Mouse (Mus musculus): ENCODE measurements around the gene Ifna7. TPM values are rescaled to one million over a fixed set of nuclear protein-coding genes. Genes with fewer than 3 reads are reported as not detected.

Gene Ifna7
- not detected for total RNA-seq (2023)

DNA sequence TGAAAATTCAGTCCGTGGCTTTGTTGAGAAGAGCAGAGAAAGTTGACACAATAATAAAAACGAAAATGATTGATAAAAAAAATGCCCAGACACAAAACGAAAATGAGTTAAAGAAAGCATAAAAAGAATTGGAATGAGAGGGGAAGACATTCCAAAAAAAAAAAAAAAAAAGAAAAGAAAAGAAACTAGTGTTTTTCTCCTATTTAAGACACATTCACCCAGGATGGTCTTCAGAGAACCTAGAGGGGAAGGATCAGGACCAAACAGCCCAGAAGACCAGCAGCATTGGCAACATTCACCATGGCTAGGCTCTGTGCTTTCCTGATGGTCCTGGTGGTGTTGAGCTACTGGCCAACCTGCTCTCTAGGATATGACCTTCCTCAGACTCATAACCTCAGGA is at the start of gene Ifna7:
TSS of gene Ifna7 (plus strand) at position 301 of the 400 bp plus-strand sequence.

DNA sequence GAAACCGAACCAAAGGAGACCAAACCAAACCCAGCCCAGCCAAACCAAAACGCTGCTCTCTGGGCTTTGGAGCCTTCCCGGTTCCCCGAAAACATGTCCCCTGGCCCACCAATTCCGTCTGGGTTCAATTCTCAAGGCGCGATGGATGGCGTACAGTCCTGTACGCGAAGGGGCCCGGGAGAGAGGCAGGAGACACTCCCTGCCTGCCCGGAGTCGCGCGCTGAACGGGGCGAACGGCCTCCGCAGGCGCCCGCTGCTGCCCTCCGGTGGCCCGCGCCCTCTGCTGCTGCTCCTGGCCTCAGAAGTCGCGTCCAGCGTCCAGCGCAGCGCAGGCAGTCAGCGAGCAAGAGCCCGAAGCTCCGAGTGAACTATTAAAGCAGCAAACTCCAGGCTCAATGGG is 42.5 kb upstream of the Ifna7 start, which contains the start of gene Gm13290:
TSS of gene Gm13290 (plus strand) at position 301 of the 400 bp plus-strand sequence.

DNA sequence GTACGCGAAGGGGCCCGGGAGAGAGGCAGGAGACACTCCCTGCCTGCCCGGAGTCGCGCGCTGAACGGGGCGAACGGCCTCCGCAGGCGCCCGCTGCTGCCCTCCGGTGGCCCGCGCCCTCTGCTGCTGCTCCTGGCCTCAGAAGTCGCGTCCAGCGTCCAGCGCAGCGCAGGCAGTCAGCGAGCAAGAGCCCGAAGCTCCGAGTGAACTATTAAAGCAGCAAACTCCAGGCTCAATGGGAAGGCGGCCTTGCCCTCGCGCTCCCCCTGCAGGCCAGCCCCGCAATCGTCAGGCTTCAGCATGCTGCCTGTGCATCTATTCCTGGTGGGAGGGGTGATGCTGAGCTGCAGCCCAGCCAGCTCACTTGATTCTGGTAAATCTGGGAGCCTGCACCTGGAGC is 39.4 kb upstream of the Ifna7 start, which contains the start of gene Gm13289:
TSS of gene Gm13289 (plus strand) at position 301 of the 400 bp plus-strand sequence.

DNA sequence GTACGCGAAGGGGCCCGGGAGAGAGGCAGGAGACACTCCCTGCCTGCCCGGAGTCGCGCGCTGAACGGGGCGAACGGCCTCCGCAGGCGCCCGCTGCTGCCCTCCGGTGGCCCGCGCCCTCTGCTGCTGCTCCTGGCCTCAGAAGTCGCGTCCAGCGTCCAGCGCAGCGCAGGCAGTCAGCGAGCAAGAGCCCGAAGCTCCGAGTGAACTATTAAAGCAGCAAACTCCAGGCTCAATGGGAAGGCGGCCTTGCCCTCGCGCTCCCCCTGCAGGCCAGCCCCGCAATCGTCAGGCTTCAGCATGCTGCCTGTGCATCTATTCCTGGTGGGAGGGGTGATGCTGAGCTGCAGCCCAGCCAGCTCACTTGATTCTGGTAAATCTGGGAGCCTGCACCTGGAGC is 36.5 kb upstream of the Ifna7 start, which contains the start of gene Gm13272:
TSS of gene Gm13272 (plus strand) at position 301 of the 400 bp plus-strand sequence.

DNA sequence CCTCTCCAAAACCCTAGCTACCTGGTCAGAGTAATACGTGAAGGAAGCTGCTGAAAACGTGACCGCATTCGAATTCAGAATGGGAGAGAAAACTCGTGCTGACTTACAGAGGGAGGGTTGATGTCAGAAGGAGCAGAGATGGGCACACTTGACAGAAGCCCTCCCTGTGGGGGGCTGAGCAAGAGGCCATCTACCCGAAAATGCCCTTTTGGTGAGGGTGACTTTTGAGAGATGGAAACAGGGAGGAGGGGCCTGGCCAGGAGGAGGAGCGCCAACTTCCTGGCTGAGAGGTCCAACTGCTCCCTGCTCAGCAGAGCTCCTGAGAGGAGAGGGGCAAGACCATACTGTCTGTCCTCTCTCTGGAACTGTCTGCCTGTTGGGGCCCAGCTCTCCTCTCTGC is 34.2 kb upstream of the Ifna7 start, which contains the start of gene Ifnz:
TSS of gene Ifnz (plus strand) at position 301 of the 400 bp plus-strand sequence.

DNA sequence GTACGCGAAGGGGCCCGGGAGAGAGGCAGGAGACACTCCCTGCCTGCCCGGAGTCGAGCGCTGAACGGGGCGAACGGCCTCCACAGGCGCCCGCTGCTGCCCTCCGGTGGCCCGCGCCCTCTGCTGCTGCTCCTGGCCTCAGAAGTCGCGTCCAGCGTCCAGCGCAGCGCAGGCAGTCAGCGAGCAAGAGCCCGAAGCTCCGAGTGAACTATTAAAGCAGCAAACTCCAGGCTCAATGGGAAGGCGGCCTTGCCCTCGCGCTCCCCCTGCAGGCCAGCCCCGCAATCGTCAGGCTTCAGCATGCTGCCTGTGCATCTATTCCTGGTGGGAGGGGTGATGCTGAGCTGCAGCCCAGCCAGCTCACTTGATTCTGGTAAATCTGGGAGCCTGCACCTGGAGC is 30.6 kb upstream of the Ifna7 start, which contains the start of gene Gm13276:
TSS of gene Gm13276 (plus strand) at position 301 of the 400 bp plus-strand sequence.

DNA sequence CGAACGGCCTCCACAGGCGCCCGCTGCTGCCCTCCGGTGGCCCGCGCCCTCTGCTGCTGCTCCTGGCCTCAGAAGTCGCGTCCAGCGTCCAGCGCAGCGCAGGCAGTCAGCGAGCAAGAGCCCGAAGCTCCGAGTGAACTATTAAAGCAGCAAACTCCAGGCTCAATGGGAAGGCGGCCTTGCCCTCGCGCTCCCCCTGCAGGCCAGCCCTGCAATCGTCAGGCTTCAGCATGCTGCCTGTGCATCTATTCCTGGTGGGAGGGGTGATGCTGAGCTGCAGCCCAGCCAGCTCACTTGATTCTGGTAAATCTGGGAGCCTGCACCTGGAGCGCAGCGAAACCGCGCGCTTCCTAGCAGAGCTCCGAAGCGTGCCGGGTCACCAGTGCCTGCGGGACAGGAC is 27.6 kb upstream of the Ifna7 start, which contains the start of gene Gm13277:
TSS of gene Gm13277 (plus strand) at position 231 of the 400 bp plus-strand sequence.

DNA sequence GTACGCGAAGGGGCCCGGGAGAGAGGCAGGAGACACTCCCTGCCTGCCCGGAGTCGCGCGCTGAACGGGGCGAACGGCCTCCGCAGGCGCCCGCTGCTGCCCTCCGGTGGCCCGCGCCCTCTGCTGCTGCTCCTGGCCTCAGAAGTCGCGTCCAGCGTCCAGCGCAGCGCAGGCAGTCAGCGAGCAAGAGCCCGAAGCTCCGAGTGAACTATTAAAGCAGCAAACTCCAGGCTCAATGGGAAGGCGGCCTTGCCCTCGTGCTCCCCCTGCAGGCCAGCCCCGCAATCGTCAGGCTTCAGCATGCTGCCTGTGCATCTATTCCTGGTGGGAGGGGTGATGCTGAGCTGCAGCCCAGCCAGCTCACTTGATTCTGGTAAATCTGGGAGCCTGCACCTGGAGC is 24.8 kb upstream of the Ifna7 start, which contains the start of gene Gm13278:
TSS of gene Gm13278 (plus strand) at position 301 of the 400 bp plus-strand sequence.

DNA sequence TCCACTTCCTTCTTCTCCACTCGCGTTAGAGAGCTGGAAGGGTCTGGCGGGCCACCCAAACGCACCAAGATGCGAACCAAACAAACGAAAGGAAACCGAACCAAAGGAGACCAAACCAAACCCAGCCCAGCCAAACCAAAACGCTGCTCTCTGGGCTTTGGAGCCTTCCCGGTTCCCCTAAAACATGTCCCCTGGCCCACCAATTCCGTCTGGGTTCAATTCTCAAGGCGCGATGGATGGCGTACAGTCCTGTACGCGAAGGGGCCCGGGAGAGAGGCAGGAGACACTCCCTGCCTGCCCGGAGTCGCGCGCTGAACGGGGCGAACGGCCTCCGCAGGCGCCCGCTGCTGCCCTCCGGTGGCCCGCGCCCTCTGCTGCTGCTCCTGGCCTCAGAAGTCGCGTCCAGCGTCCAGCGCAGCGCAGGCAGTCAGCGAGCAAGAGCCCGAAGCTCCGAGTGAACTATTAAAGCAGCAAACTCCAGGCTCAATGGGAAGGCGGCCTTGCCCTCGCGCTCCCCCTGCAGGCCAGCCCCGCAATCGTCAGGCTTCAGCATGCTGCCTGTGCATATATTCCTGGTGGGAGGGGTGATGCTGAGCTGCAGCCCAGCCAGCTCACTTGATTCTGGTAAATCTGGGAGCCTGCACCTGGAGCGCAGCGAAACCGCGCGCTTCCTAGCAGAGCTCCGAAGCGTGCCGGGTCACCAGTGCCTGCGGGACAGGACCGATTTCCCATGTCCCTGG is 21.9 kb upstream of the Ifna7 start, which contains the start of gene Gm13275:
TSS of gene Gm13275 (plus strand) at position 552 of the 740 bp plus-strand sequence.

DNA sequence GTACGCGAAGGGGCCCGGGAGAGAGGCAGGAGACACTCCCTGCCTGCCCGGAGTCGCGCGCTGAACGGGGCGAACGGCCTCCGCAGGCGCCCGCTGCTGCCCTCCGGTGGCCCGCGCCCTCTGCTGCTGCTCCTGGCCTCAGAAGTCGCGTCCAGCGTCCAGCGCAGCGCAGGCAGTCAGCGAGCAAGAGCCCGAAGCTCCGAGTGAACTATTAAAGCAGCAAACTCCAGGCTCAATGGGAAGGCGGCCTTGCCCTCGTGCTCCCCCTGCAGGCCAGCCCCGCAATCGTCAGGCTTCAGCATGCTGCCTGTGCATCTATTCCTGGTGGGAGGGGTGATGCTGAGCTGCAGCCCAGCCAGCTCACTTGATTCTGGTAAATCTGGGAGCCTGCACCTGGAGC is 18.9 kb upstream of the Ifna7 start, which contains the start of gene Gm13279:
TSS of gene Gm13279 (plus strand) at position 301 of the 400 bp plus-strand sequence.

DNA sequence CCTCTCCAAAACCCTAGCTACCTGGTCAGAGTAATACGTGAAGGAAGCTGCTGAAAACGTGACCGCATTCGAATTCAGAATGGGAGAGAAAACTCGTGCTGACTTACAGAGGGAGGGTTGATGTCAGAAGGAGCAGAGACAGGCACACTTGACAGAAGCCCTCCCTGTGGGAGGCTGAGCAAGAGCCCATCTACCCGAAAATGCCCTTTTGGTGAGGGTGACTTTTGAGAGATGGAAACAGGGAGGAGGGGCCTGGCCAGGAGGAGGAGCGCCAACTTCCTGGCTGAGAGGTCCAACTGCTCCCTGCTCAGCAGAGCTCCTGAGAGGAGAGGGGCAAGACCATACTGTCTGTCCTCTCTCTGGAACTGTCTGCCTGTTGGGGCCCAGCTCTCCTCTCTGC is 16.7 kb upstream of the Ifna7 start, which contains the start of gene Gm13285:
TSS of gene Gm13285 (plus strand) at position 301 of the 400 bp plus-strand sequence.

DNA sequence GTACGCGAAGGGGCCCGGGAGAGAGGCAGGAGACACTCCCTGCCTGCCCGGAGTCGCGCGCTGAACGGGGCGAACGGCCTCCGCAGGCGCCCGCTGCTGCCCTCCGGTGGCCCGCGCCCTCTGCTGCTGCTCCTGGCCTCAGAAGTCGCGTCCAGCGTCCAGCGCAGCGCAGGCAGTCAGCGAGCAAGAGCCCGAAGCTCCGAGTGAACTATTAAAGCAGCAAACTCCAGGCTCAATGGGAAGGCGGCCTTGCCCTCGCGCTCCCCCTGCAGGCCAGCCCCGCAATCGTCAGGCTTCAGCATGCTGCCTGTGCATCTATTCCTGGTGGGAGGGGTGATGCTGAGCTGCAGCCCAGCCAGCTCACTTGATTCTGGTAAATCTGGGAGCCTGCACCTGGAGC is 13.1 kb upstream of the Ifna7 start, which contains the start of gene Gm13287:
TSS of gene Gm13287 (plus strand) at position 301 of the 400 bp plus-strand sequence.

DNA sequence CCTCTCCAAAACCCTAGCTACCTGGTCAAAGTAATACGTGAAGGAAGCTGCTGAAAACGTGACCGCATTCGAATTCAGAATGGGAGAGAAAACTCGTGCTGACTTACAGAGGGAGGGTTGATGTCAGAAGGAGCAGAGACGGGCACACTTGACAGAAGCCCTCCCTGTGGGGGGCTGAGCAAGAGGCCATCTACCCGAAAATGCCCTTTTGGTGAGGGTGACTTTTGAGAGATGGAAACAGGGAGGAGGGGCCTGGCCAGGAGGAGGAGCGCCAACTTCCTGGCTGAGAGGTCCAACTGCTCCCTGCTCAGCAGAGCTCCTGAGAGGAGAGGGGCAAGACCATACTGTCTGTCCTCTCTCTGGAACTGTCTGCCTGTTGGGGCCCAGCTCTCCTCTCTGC is 10.8 kb upstream of the Ifna7 start, which contains the start of gene Gm13288:
TSS of gene Gm13288 (plus strand) at position 301 of the 400 bp plus-strand sequence.

DNA sequence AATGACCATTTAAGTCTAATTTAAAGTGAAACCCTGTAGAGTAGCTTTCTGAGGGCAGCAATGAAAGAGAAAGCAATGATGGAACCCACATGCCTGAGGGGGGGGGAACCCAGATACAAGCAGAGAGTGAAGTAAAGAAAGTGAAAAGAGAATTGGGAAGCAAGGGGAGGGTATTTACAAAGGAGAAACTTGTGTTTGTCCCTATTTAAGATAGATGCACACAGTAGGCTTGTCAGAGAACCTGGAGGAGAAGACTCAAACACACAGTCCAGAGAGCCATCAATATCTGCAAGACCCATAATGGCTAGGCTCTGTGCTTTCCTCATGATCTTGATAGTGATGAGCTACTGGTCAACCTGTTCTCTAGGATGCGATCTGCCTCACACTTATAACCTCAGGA is 3.6 kb downstream of the Ifna7 start, which contains the start of gene Ifna11:
TSS of gene Ifna11 (plus strand) at position 301 of the 400 bp plus-strand sequence.

DNA sequence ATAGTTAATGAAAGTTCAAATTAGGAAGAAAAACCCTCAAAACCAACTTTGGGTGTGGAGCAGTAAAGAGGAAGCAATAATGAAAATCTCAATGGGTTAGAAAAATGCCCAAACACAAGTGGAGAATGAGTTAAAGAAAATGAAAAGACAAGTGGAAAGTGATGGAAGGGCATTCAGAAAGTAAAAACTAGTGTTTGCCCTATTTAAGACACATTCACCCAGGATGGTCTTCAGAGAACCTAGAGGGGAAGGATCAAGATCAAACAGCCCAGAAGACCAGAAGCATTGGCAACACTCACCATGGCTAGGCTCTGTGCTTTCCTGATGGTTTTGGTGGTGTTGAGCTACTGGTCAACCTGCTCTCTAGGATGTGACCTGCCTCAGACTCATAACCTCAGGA is 11.1 kb downstream of the Ifna7 start, which contains the start of gene Ifna6:
TSS of gene Ifna6 (plus strand) at position 301 of the 400 bp plus-strand sequence.

DNA sequence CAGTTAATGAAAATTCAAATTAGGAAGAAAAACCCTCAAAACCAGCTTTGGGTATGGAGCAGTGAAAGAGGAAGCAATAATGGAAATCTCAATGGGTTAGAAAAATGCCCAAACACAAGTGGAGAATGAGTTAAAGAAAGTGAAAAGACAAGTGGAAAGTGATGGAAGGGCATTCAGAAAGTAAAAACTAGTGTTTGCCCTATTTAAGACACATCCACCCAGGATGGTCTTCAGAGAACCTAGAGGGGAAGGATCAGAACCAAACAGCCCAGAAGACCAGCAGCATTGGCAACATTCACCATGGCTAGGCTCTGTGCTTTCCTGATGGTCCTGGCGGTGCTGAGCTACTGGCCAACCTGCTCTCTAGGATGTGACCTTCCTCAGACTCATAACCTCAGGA is 19.2 kb downstream of the Ifna7 start, which contains the start of gene Ifna5:
TSS of gene Ifna5 (plus strand) at position 301 of the 400 bp plus-strand sequence.

DNA sequence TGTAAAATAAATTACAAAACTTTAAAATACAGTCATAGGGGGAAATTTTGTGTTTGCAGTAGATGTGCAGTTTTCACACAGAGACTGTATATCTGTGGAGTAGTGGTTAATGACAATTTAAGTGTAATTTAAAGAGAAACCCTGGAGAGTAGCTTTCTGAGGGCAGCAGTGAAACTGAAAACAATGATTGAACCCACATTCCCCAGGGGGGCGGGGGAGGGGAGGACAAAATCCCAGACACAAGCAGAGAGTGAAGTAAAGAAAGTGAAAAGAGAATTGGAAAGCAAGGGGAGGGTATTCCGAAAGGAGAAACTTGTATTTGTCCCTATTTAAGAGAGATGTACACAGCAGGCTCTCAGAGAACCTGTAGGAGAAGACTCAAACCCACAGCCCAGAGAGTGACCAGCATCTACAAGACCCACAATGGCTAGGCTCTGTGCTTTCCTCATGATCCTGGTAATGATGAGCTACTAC is 25.4 kb downstream of the Ifna7 start, which contains the start of gene Ifna4:
TSS of gene Ifna4 (plus strand) at position 424 of the 474 bp plus-strand sequence.

DNA sequence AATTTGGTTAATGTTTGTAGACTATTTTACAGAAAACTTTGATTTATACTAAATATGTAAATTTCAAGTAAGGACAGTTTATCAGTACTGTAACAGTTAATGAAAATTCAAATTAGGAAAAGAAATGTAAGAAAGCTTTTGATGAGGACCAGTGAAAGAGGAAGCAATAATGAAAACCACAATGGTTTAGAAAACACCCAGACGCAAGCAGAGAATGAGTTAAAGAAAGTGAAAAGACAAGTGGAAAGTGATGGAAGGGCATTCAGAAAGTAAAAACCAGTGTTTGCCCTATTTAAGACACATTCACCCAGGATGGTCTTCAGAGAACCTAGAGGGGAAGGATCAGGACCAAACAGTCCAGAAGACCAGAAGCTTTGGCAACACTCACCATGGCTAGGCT is 33.7 kb downstream of the Ifna7 start, which contains the start of gene Ifna1:
TSS of gene Ifna1 (plus strand) at position 390 of the 400 bp plus-strand sequence.

Other genes with a start within 250 kb of the Ifna7 start
- not detected for gene Ifna14, start 244.4 kb upstream of the Ifna7 start, total RNA-seq (2023)
- not detected for gene Ifna9, start 223.8 kb upstream of the Ifna7 start, total RNA-seq (2023)
- gene Ifna12, start 212.9 kb upstream of the Ifna7 start, total RNA-seq (2023), result not detected
- gene C87499, start 181.8 kb upstream of the Ifna7 start, total RNA-seq (2023), result not detected
- gene Ifna13, start 171.8 kb upstream of the Ifna7 start, total RNA-seq (2023), result not detected
- gene Ifna16, start 139.3 kb upstream of the Ifna7 start, total RNA-seq (2023), result not detected
- gene Ifna2, start 132.3 kb upstream of the Ifna7 start, total RNA-seq (2023), result not detected
- not detected for gene Ifnab, start 124.9 kb upstream of the Ifna7 start, total RNA-seq (2023)
- 2.1 TPM for gene Gm26566, start 94.4 kb upstream of the Ifna7 start, total RNA-seq (2023)
- 46.0 TPM for gene Klhl9, start 93.8 kb upstream of the Ifna7 start, total RNA-seq (2023)
- gene Gm13271, start 61.4 kb upstream of the Ifna7 start, total RNA-seq (2023), result not detected
- not detected for gene Gm13283, start 56.1 kb upstream of the Ifna7 start, total RNA-seq (2023)
- not detected for gene Gm13290, start 42.4 kb upstream of the Ifna7 start, total RNA-seq (2023)
- gene Gm13289, start 39.3 kb upstream of the Ifna7 start, total RNA-seq (2023), result not detected
- gene Gm13272, start 36.4 kb upstream of the Ifna7 start, total RNA-seq (2023), result not detected
- gene Ifnz, start 34.1 kb upstream of the Ifna7 start, total RNA-seq (2023), result not detected
- not detected for gene Gm13276, start 30.5 kb upstream of the Ifna7 start, total RNA-seq (2023)
- not detected for gene Gm13277, start 27.6 kb upstream of the Ifna7 start, total RNA-seq (2023)
- not detected for gene Gm13278, start 24.7 kb upstream of the Ifna7 start, total RNA-seq (2023)
- gene Gm13275, start 21.7 kb upstream of the Ifna7 start, total RNA-seq (2023), result not detected
- not detected for gene Gm13279, start 18.8 kb upstream of the Ifna7 start, total RNA-seq (2023)
- not detected for gene Gm13285, start 16.6 kb upstream of the Ifna7 start, total RNA-seq (2023)
- not detected for gene Gm13287, start 13.0 kb upstream of the Ifna7 start, total RNA-seq (2023)
- gene Gm13288, start 10.7 kb upstream of the Ifna7 start, total RNA-seq (2023), result not detected
- not detected for gene Ifna11, start 3.7 kb downstream of the Ifna7 start, total RNA-seq (2023)
- gene Ifna6, start 11.2 kb downstream of the Ifna7 start, total RNA-seq (2023), result not detected
- not detected for gene Ifna5, start 19.3 kb downstream of the Ifna7 start, total RNA-seq (2023)
- gene Ifna4, start 25.6 kb downstream of the Ifna7 start, total RNA-seq (2023), result not detected
- gene Ifna1, start 33.9 kb downstream of the Ifna7 start, total RNA-seq (2023), result not detected
- gene Ifne, start 64.0 kb downstream of the Ifna7 start, total RNA-seq (2023), result not detected

Measured in CD4-positive naive resting alpha-beta T cell, adult 76 days (primary cell).